Mouse (Mus musculus) liver, adult 2 months (tissue): ENCODE measurements around the gene Csnk1e.

Experiments
- CTCF ChIP-seq: fragments of 200-500 bp; IDR thresholded peaks from 2 replicates; pipeline ENCODE4 v1.5.1; 2011; ENCODE audit warnings: low read depth, low read length, control low read depth
- POLR2A ChIP-seq: fragments of 200-500 bp; IDR thresholded peaks from 2 replicates; pipeline ENCODE4 v1.6.1; 2011; ENCODE audit warnings: low read length, control low read depth; ENCODE audit not compliant: insufficient read depth; ENCODE audit errors: extremely low read depth

- TF ChIP-seq POLR2A (no peak), CTCF (no peak)
Observed at GRCm38 (mm10) chr15:79392527-79392926, 62.8 kb downstream of the Csnk1e start.
